Mouse (Mus musculus) hindbrain, postnatal 0 days (tissue): ENCODE data around the gene Lbhd1. TPM values are rescaled to one million over a fixed set of nuclear protein-coding genes. Genes with fewer than 3 reads are reported as not detected.

ENCODE experiments used
- ATAC-seq: fragments of 200-750 bp; cut with Nextera tagmentation; 2 replicates; pipeline ENCODE4 v1.8.0; 2017; ENCODE audit warnings: mild to moderate bottlenecking, moderate TSS enrichment, moderate library complexity
- DNase-seq: peaks from one replicate; pipeline ENCODE4 v3.0.0-alpha.2; 2015; ENCODE audit warnings: low spot score
- H3K27ac ChIP-seq: fragments of 300-500 bp; sonication (generic); 2 replicates; pipeline ENCODE4 v1.5.1; 2014; ENCODE audit warnings: mild to moderate bottlenecking
- H3K27me3 ChIP-seq: fragments of 300-500 bp; sonication (generic); 2 replicates; pipeline ENCODE4 v1.6.1; 2014; ENCODE audit warnings: low read length, mixed read lengths; ENCODE audit not compliant: insufficient read depth
- H3K36me3 ChIP-seq: fragments of 300-500 bp; sonication (generic); 2 replicates; pipeline ENCODE4 v1.6.1; 2014; ENCODE audit warnings: low read length, mixed read lengths; ENCODE audit not compliant: insufficient read depth
- H3K4me1 ChIP-seq: fragments of 300-500 bp; sonication (generic); 2 replicates; pipeline ENCODE4 v1.6.1; 2014; ENCODE audit warnings: antibody characterized with exemption, low read length, mixed read lengths; ENCODE audit not compliant: insufficient read depth
- H3K4me2 ChIP-seq: fragments of 300-500 bp; sonication (generic); 2 replicates; pipeline ENCODE4 v1.6.1; 2014; ENCODE audit warnings: low read depth, mild to moderate bottlenecking, low read length, moderate library complexity, mixed read lengths
- H3K4me3 ChIP-seq: fragments of 300-500 bp; sonication (generic); 2 replicates; pipeline ENCODE4 v1.5.1; 2014; ENCODE audit warnings: low read length
- H3K9ac ChIP-seq: fragments of 300-500 bp; sonication (generic); replicated peaks from 2 replicates; pipeline ENCODE4 v1.6.1; 2014; ENCODE audit warnings: mild to moderate bottlenecking, low read length, moderate library complexity, mixed read lengths
- H3K9me3 ChIP-seq: fragments of 300-500 bp; sonication (generic); 2 replicates; pipeline ENCODE4 v1.6.1; 2016; ENCODE audit warnings: low read length, mixed read lengths
- CTCF ChIP-seq: IDR thresholded peaks from 2 replicates; pipeline ENCODE4 v1.5.1; 2016; ENCODE audit warnings: antibody characterized with exemption, control low read depth, low read depth
- WGBS: fragments of 180-500 bp; shearing (Covaris S2); extraction: QIAGEN DNeasy Blood & Tissue Kit; methylation state at CpG from one replicate; pipeline ENCODE4 v1.1.7; 2014; 5-methylcytosine and 5-hydroxymethylcytosine counted together
- polyA plus RNA-seq: library from polyadenylated mRNA; unstranded; fragments of >200 nt; fragmentation: Nextera tagmentation; extraction: Ambion mirVana; gene quantifications from 2 replicates; pipeline ENCODE4 v1.2.1, GENCODE M21; 2015
- total RNA-seq: library from RNA; depleted of rRNA; stranded (reverse); fragments of >200 nt; gene quantifications from 2 replicates; pipeline ENCODE4 v1.2.3, GENCODE M21; 2014

Gene Lbhd1
- total and polyA plus RNA-seq, 2 experiments from 2014 or later = 3.3 to 26.4 TPM

GRCm38 (mm10) chr19:8927891-8928525 is 44.5 kb downstream of the Lbhd1 start:
- H3K4me2 ChIP-seq = no peak overlapping the region
- H3K27me3 ChIP-seq = no peaks in the 10 kb centered on the region
- 91% methylated on average over 12 of the region's 12 CpGs for WGBS
- no peak overlapping the region for H3K9ac ChIP-seq
- no peaks in the 10 kb centered on the region for H3K9me3 ChIP-seq
- H3K36me3 ChIP-seq = peaks cover 8% of the 10 kb centered on the region; the same call in 1 of the 2 replicates
- DNase-seq = no peak
- H3K4me1 ChIP-seq = no peaks in the 10 kb centered on the region
- TF ChIP-seq CTCF = no peak
- H3K4me3 ChIP-seq = no peak overlapping the region
- H3K27ac ChIP-seq = 0 out of 2 replicates have a peak overlapping the region, but pooled peaks have one; percentile 62
- no peak for ATAC-seq

GRCm38 (mm10) chr19:8928689-8929223 is 45.2 kb downstream of the Lbhd1 start:
- H3K4me2 ChIP-seq = peak overlapping the region; percentile 71
- H3K36me3 ChIP-seq = peaks cover 8% of the 10 kb centered on the region; the same call in 1 of the 2 replicates
- peak overlapping the region; percentile 62; the same call in 1 of the 2 replicates for H3K27ac ChIP-seq
- H3K27me3 ChIP-seq = no peaks in the 10 kb centered on the region
- WGBS = 15% methylated on average over 16 of the region's 16 CpGs
- H3K9ac ChIP-seq = peak overlapping the region; percentile 59; the same call in 1 of the 2 replicates
- peak overlapping the region; percentile 53 for H3K4me3 ChIP-seq
- no peak for TF ChIP-seq CTCF
- DNase-seq (no peak), ATAC-seq (peak; percentile 9)
- H3K9me3 ChIP-seq = no peaks in the 10 kb centered on the region
- no peaks in the 10 kb centered on the region for H3K4me1 ChIP-seq

- Histone ChIP-seq H3K4me3 (peak within 1 kb of the TSS; percentile 53), H3K36me3 (peaks cover 8% of the 10 kb centered on the region; the same call in 1 of the 2 replicates), H3K9me3 (no peaks in the 10 kb centered on the region), H3K27me3 (no peaks in the 10 kb centered on the region), H3K4me2 (peak within 1 kb of the TSS; percentile 71), H3K4me1 (no peaks in the 10 kb centered on the region), H3K27ac (peak within 1 kb of the TSS; percentile 62), H3K9ac (peak within 1 kb of the TSS; percentile 59)
- DNase-seq (peak; percentile 62), ATAC-seq (peak; percentile 72)
- 1% methylated on average over 57 of the region's 74 CpGs for WGBS
- peak; percentile 40 for TF ChIP-seq CTCF
Measured at GRCm38 (mm10) chr19:8929224-8930088, 45.9 kb downstream of the Lbhd1 start, which contains the start of the genes Rom1 and Eml3. Gene Rom1, minus strand, starts transcription at chr19:8929356. Gene Eml3, plus strand, starts transcription at chr19:8929552.

- H3K9ac ChIP-seq = peak overlapping the region; percentile 59
- H3K4me3 ChIP-seq = peak overlapping the region; percentile 53
- WGBS = 18% methylated on average over 11 of the region's 11 CpGs
- peak overlapping the region; percentile 62; the same call in 1 of the 2 replicates for H3K27ac ChIP-seq
- DNase-seq = no peak
- H3K9me3 ChIP-seq = no peaks in the 10 kb centered on the region
- ATAC-seq = peak; percentile 18; the same call in 1 of the 2 replicates
- H3K36me3 ChIP-seq = peaks cover 8% of the 10 kb centered on the region; the same call in 1 of the 2 replicates
- TF ChIP-seq CTCF = no peak
- H3K4me1 ChIP-seq = no peaks in the 10 kb centered on the region
- no peaks in the 10 kb centered on the region for H3K27me3 ChIP-seq
- peak overlapping the region; percentile 71 for H3K4me2 ChIP-seq
Measured at GRCm38 (mm10) chr19:8930117-8930516, 46.6 kb downstream of the Lbhd1 start.

GRCm38 (mm10) chr19:8930771-8931170 is 47.2 kb downstream of the Lbhd1 start:
- Histone ChIP-seq H3K27me3 (no peaks in the 10 kb centered on the region), H3K27ac (no peak overlapping the region), H3K4me1 (no peaks in the 10 kb centered on the region), H3K4me2 (0 out of 2 replicates have a peak overlapping the region, but pooled peaks have one; percentile 71), H3K36me3 (peaks cover 4% of the 10 kb centered on the region; the same call in 1 of the 2 replicates), H3K9me3 (no peaks in the 10 kb centered on the region), H3K4me3 (no peak overlapping the region), H3K9ac (no peak overlapping the region; the same call in 1 of the 2 replicates)
- DNase-seq (no peak), ATAC-seq (no peak)
- 88% methylated on average over 7 of the region's 7 CpGs for WGBS
- TF ChIP-seq CTCF = no peak

GRCm38 (mm10) chr19:8936736-8937135 is 53.2 kb downstream of the Lbhd1 start:
- no peak for ATAC-seq
- whole genome bisulfite sequencing = 84% methylated on average over 2 of the region's 2 CpGs
- no peak overlapping the region for H3K27ac ChIP-seq
- DNase-seq = no peak
- TF ChIP-seq CTCF = no peak
- H3K27me3 ChIP-seq = no peaks in the 10 kb centered on the region
- H3K9ac ChIP-seq = 0 out of 2 replicates have a peak overlapping the region, but pooled peaks have one; percentile 5
- no peaks in the 10 kb centered on the region for H3K36me3 ChIP-seq
- no peak overlapping the region for H3K4me3 ChIP-seq
- H3K4me1 ChIP-seq = no peaks in the 10 kb centered on the region
- H3K9me3 ChIP-seq = no peaks in the 10 kb centered on the region
- no peak overlapping the region for H3K4me2 ChIP-seq
